Mouse (Mus musculus): Measurements from ENCODE around the gene Rom1.

The Rom1 gene

DNA sequence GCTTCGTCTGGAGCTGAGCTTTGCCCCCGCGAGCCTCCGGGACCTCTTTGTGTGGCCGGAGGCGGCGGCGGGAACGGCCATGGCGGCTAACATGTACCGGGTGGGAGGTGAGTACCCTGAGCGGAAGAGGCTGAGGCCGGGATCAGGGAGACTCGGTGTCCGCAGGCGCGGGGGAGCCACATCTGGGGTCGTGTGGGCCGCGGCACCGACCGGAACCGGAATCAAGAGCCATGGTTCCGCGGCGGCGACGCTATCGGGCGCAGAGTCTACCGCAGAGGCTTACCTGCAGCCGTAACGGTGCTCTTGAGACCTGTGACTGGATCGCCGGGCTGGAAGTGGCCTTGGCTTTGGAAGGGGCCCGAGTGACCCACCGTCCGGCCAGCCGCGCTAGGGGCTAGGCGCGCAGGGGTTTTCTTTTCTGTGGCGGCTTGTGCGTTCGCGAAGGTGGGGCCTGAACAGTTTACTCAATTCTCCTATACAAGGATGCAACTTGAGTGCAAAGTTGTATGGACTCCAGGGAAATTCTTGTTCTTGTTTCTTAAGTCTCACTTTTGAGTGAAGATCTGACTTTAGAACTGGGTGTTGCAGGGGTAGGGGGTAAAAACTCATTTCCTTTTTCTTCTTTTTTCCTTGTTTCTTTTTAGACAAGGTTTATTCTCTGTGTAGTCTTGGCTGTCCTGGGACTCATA, 13.3 kb upstream of the Rom1 start:
- DNase-seq (ENCODE audit: low spot score in 2 of 2): peak in 1 of 2 experiments; percentile 48

DNA sequence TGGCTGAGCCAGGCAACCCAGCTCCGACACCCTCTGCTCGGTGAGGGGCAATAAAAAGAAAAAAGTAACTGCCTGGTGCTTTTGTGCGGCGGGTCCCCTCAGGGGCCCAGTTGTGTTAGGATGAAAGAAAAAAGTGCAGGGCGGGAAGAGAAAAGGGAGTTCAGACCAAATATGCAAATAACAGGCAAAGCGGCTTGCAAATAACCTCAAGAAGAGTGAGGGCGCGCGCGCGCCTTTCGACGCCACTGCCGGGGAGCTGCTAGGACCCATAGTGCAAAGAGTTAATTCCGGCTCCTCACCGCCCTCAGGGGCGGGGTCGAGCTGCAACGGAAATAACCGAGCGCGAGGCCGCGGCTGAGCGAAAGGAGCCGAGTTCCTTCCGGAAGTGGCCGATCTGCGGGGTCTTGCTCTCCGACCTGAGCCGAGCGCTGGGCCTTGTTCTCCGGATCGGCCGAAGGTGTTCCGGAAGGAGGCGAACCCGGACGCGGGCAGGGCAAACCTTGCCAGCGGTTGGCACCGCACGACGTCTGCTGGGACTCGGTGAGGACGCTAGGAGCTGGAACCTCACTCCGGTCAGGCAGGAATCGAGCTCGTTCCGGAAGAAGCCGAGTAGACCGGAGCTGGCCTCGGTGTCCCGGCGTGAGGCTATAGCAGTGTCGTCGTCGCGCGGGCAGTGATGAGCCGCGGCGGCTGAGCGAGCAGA, 12.5 kb upstream of the Rom1 start, which contains the start of gene Mta2:
Mta2 (plus strand) TSS at position 361 of the 703 bp plus-strand sequence.
- DNase-seq (ENCODE audit: low spot score in 2 of 2): peak; percentile 96

DNA sequence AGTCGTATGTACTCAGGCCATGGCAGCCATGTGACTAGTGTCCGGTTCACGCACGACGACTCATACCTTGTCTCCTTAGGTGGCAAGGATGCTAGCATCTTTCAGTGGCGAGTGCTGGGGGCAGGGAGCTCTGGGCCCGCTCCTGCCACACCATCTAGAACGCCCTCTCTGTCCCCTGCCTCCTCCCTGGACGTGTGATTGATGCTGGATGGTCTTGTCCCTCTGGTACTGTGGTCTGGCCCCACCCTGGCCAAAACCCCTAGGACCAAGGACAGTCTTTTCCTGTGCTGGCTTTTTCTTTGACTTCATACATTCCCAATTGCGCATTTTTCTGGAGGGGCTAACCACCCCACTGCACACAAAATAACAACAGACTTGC, 12.0 kb upstream of the Rom1 start:
- DNase-seq (ENCODE audit: low spot score in 2 of 2): no peak

DNA sequence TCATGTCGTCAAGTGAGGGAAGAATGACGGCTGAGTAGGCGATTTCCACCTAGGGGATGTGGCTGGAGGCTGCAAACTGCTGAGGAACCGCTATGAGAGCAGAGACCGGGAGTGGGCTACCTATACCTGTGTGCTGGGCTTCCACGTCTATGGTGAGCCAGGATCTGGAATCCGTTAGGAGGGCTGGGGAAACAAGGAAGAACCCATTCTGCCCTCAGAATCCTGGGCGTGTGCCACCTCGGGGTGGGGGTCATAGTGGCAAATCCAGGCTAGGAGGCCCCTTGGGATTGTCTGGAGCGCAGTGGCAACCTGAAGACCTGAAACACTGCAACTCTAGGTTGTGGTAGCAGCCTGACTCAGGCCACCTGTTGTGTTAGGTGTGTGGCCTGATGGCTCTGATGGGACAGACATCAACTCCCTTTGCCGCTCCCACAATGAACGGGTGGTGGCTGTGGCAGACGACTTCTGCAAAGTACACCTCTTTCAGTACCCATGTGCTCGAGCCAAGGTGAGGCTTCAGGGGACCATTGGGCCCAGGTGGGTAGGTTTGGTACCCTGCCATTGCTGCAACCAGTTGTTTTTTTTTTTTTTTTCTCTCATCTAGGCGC, 11.5 kb upstream of the Rom1 start:
- no peak for DNase-seq (ENCODE audit: low spot score in 2 of 2)

DNA sequence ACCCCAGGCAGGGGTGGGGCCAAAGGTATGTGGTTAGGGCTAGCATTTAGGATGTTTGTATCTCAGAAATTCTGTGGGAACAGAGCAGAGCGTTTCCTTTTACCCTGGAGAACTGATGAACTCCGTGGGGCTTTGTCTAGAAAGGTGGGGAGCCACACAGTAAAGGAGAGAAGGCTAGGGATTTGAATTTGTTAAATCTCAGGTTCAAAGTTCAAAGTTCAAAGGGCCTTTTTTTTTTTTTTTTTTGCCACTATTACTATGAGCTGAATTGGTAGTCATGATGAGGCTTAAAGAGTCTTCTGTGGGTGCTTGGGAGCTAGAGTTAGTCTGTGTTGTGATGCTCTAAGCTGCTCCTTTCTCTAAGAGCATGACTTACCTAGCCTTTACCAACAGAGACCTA, 7.6 kb upstream of the Rom1 start:
- DNase-seq (ENCODE audit: low spot score in 2 of 2): no peak

DNA sequence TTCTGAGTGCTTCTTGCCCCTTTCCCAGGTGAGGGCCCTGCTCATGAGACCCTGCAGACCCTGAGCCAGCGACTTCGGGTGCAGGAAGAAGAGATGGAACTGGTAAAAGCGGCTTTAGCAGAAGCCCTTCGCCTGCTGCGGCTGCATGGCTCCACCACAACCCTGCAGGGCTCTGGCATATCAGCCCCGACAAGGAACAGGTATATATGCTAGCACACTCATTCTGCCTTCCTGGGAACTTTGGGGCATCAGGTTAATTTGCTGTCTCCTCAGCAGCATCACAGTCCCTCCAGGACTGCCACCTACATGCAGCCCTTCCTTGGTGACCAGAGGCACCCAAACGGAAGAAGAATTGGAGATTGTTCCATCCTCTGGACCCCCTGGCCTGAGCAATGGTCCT, 1.6 kb upstream of the Rom1 start:
- DNase-seq (ENCODE audit: low spot score in 2 of 2): no peak

DNA sequence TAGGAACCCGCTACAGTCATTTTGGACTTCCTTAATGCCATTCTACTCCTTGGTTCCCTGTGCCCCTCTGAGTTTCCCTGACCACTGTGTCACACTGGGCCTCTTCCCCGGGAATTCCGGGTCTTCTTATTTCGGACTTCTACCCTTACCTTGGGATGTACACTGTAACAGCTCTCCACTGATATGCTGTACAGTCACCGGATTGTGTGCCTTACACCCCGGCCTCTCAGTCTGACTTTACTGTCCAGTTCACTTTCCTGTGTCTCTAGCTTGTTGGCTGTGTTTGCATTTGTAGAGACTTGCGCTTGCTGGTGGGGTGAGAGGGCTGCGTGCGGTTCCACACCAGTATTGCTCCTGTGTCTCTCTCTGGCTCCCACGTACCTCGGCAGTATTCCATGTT, 961 bp upstream of the Rom1 start:
- DNase-seq (ENCODE audit: low spot score in 2 of 2): no peak

DNA sequence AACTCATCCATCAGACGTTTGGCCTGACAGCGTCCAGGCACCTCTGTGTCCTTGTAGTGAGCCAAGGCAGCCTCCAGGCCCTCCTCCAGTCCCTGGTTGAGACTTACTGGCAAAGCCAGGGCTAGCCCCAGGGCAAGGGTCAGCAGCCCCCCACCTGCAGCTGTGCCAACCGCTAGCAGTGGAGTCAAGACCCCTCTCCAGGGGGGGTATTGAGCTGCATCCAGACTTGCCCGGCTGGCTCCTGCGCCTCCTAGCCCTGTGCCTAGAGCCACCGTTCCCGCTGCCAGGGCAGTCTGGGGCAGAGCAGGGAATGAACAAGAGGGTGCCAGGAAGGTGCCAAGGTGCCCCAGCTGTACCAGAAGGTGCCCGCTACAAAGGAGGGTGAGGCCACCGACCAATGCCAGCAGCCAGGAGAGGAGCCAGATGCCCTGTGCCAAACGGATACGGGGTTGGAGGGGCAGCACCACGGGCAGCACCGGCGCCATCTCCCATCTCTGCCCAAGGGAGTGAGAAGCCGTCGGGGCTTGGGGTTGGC, 400 bp downstream of the Rom1 start:
- DNase-seq (ENCODE audit: low spot score in 2 of 2): no peak

DNA sequence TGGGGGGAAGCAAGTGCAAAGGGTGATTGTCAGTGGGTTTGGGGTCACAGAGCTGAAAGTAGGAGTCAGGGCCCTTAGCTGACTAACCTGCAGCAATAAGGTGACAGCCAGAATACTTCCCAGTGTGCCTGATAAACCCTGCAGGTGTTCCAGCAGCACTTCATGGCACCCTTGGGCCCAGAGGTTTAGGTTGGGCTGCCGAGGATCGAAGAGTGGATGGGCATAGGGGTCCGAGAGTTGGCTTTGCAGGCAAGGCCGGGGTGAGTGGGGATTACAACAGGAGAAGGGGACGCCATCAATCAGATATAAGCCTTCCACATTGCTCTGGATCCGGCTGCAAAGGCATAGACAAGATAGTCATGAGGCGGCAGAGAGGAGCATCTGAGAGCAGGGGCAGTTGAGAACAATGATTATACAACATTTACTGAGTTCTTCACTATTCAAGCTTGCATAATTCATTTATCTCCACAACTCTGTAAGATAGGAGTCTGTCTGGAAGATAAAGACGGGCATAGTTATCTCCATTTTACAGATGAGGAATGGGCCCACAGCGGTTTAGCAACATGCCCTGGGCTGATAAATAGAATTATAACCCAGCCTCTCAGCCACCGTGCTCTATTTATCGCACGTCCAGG, 1.1 kb downstream of the Rom1 start:
- no peak for DNase-seq (ENCODE audit: low spot score in 2 of 2)

DNA sequence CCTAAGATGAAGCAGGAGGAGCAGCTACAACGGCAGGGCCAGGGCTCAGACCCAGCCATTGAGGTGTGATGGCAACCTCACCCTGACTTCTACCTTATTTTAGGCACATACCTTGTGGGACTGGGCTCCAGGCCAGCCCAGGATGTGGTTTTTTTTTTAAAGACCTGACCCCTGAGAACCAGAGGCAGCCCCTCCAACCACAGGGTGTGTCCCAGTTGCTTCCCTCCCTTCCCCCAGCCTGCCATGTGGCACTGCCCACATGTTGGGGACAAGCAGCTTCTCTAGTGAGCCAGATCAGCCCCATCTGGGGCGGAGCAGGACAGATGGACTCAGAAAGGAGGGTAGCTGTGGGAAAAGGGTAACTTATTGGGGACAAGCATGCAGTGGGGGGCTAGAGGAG, 2.4 kb downstream of the Rom1 start:
- DNase-seq (ENCODE audit: low spot score in 2 of 2): no peak

DNA sequence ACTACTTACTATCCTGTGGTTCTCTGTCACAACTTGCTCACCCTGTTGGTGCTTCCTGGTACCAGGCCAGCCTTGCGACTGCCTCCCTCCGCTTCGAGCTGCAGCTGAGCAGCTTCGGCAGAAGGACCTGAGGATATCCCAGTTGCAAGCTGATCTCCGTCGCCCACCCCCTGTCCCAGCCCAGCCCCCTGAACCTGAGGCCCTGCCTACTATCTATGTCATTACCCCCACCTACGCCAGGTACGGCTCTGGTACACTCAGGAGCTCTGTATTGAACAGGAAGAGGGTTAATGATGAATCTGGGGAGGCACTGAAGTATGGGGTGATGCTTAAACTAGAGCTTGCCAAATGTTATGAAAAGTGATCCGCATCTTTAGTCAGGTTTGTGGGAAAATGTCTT, 7.4 kb downstream of the Rom1 start:
- no peak for DNase-seq (ENCODE audit: low spot score in 2 of 2)

DNA sequence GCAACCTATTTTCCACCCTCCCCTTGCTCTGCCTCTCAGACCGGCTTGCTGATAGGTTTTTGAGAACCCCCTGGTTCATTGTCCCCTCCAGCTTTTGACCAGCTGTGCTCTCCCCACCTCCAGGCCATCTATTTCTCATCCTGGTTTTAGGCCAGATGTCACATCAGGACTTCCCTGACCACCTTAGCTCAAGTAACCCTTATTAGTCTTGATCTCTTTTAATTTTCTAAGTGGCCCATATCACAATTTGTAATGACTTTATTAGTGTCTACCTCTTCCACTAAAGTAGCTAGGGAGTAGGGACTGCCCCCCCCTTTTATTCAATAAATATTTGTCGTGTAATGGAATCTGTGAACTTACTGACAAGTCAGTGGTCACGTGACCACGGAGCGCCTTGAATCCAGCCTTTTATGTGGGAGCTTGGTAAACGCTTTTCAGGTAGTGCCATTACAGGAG, 8.3 kb downstream of the Rom1 start:
- DNase-seq (ENCODE audit: low spot score in 2 of 2): no peak

DNA sequence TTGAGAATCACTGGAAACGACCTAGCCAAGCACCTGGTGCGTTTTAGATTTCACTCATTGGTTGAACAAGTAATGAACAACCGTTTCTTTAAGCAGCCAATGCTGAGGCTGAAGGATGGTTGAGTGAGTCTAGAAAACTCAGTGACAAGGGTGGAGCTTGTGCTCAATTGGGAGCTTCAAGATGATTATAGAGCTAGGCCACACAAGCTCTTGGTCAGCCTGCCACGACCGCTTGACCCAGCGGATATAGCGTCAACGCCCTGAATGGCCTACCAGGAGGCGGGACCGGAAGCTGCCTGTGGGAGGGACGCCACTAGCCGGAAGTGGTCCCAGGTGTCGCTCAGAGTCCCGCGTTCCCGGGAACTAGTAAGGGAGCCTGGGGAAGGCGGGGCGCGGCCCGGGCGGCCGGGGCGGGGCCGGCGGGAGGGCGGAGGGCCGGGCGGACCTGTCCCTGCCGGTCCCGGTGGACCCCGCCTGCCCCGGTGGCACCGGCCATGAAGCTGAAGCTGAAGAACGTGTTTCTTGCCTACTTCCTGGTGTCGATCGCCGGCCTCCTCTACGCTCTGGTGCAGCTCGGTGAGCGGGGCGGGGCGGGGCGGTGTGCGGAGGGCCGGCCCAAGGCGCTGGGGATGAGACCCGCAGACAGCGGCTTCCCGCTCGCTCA, 9.0 kb downstream of the Rom1 start, which contains the start of gene B3gat3:
B3gat3 (plus strand) TSS at position 302 of the 664 bp plus-strand sequence.
- peak; percentile 95 to 97 for DNase-seq (ENCODE audit: low spot score in 2 of 2)

DNA sequence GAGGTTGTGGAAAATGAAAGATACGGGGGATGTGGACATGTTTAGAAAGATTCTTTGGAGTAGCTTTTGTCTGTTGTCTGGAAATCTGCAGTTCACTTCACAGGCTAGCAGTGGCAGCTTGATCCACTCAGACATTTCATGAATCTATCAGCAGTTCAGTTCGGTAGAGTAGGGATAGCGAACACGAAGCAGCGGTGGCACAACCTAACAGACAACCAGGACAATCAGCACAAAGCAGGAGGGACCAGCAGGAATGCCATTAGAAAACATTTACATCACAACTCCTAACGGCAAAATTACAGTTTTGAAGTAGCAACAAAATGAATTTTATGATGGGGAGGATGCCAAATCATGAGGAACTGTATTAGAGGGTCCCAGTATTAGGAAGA, 9.5 kb downstream of the Rom1 start:
- DNase-seq (ENCODE audit: low spot score in 2 of 2): no peak

DNA sequence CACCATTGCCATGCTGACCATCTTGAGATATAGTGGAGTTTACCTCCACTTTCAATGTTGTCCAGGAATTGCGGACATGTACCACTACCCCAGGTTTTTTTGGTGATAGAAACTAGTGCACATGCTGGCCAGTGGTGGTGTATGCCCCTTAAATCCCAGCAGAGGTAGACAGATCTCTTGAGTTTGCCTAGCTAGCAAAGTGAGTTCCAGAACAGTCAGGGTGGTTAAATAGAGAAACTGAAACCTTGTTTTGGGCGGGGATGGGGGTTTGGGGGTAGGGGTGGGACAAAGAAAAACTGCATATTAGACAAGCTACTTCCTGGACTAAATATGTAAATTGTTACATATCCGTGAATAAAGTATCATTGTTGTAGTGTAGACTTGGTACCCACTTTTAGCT, 10.2 kb downstream of the Rom1 start:
- no peak for DNase-seq (ENCODE audit: low spot score in 2 of 2)

DNA sequence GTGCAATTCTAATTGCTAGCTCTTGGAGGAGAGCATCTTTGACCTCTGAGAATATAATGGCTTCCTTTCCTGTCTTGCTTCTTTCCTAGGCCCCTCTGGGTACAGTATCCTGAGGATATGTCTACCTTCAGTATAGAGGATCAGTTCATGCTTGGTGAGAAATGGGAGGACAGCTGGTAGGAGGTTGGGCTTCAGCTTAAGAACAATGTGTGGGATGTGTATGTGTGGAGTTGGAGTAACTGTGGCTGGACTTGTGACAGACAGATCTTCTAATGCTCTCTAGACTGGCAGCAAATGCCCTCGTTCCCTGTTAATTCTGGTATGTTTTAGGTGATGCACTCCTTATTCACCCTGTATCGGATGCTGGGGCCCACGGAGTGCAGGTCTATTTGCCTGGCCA, 14.9 kb downstream of the Rom1 start:
- no peak for DNase-seq (ENCODE audit: low spot score in 2 of 2)

DNA sequence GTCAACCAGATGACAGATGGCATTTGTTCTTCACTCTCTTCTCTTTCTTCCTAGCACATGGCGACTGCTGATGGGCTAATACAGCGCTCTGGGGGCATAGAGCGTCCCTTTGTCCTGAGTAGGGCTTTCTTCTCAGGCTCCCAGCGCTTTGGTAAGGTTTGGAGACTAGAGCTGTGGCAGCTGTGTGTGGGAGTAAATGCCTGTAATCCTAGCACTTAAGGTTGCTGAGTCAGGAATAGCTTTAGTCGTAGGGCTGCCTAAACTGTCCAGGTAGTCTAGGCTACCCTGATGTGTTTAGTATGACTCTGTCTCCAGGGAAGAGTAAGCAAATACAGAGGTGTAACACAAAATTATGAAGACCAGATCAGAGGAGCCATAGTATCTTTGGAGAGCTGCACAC, 17.3 kb downstream of the Rom1 start:
- no peak for DNase-seq (ENCODE audit: low spot score in 2 of 2)

DNA sequence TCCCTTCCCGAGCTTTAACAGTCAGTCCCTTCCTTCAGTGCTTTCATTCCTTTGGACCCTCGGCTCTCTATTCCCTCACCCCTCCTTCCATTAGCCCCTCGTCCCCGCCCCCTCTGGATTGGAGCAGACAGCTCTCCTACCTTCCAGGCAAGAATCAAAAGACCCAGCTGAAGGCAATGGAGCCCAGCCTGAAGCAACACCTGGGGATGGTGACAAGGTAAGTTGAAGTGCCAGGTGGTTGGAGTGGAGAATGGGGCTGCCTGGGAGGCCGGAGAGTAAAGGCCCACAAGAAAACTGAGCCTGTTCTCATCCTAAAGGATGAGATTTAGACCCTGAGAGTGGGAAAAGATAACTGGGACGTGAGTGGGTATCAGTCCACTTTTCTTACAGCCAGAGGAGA, 20.6 kb downstream of the Rom1 start:
- no peak for DNase-seq (ENCODE audit: low spot score in 2 of 2)

DNA sequence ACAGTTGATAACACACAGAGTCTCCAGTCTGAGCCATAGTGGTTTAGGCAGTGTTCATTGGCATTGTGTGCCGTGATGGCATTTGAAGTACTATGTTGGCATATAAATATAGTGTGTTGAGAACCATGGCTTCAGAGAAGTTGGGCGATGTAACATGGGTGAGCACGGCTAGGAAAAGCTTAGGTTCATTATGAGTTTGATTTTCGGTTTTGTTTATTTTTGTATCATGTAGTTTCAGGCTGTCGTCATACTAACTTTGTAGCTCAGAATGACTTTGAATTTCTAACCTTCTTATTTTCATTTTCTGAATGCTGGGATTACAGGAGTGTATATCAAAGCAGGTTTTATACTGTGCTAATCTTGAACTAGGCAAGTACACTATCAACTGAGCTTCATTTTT, 25.7 kb downstream of the Rom1 start:
- no peak for DNase-seq (ENCODE audit: low spot score in 2 of 2)

DNA sequence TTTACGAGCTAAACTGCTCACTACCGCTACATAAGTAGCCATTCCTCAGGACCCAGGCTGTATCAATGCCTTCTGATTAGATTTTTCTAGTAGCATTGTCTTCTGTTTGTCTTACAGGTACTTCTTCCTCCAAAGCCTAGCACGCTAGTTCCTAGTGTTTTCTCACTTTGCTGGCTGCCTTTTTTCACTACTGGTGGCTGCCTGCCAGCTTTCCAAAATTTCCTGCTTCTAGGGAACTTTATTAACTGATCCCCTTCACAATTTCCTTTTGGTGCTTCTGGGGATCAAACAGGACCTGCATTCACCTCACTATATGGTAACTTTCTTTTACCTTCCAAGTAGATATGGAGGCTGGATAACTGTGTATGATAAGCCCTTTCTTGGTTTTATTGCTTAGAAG, 30.1 kb downstream of the Rom1 start:
- no peak for DNase-seq (ENCODE audit: low spot score in 2 of 2)

DNA sequence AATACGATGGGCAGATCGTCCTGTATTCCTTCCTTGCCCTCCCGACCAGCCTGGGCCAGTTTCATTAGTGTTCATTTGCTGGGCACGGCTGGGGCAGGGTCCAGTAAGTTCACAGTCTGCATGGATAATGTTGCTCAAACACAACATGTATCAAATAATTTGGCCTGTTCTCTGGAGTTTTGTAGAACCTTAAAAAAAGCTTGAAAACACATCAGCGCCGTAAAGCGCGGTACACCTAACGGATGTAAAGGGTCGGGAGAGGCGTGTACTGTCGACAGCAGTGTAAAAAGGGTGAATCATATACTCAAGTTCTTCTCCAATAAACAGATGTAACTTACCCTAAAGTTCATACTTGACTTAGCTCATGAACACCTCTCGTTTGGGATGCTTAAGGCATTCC, 30.6 kb downstream of the Rom1 start:
- no peak for DNase-seq (ENCODE audit: low spot score in 2 of 2)
